Mouse (Mus musculus): ENCODE measurements around the gene Lysmd3. TPM values are rescaled to one million over a fixed set of nuclear protein-coding genes. Genes with fewer than 3 reads are reported as not detected.

Gene Lysmd3
- polyA plus RNA-seq, 1 experiment from 2014 or later: 26.0 TPM

Other genes starting within 250 kb of the Lysmd3 start
- 4.3 and 4.5 TPM in 2 replicates for gene Adgrv1, start 24.5 kb upstream of the Lysmd3 start, polyA plus RNA-seq (2015; fragmentation: Nextera tagmentation; extraction: Ambion mirVana)
- 10.9 and 11.9 TPM in 2 replicates for gene Polr3g, start 53.4 kb downstream of the Lysmd3 start, polyA plus RNA-seq (2015; fragmentation: Nextera tagmentation; extraction: Ambion mirVana)
- 8.9 and 9.5 TPM in 2 replicates for gene Mblac2, start 53.7 kb downstream of the Lysmd3 start, polyA plus RNA-seq (2015; fragmentation: Nextera tagmentation; extraction: Ambion mirVana)
- 194 and 196 TPM in 2 replicates for gene Cetn3, start 125.4 kb downstream of the Lysmd3 start, polyA plus RNA-seq (2015; fragmentation: Nextera tagmentation; extraction: Ambion mirVana)